Mouse (Mus musculus): Measurements from ENCODE around the gene Fam122c. TPM values are rescaled to one million over a fixed set of nuclear protein-coding genes. Genes with fewer than 3 reads are reported as not detected.

Gene Fam122c
- polyA plus RNA-seq, 1 experiment = not detected

DNA sequence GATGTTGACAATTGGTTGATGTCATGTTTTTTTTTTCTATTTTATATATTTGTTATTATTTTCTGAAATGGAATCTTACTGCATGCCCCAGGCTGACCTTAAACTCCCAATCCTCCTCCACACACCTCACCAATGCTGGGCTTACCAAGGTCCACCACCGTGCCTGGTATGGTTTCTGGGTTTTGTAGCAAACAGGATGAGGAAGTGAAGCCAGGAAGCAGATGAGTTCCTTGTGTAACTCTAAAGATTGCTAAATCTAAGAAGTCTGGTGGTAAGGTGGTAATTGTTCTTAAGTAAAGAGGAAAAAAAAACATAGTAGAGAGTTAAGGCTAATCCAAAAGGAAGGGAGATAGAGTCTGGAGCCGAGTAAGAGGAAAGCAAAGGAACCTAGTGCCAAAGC lies 47.3 kb downstream of the Fam122c start:
- Histone ChIP-seq H3K79me2 (ENCODE audit: control insufficient read depth, insufficient read depth) (no peaks in the 10 kb centered on the region), H3K4me2 (ENCODE audit: low read depth) (no peak overlapping the region), H3K36me3 (ENCODE audit: control insufficient read depth, insufficient read depth) (no peaks in the 10 kb centered on the region), H3ac (ENCODE audit: control insufficient read depth, insufficient read length) (no peak overlapping the region), H3K27me3 (ENCODE audit: control insufficient read depth, insufficient read depth, insufficient read length) (peaks cover 7% of the 10 kb centered on the region), H3K4me3 (no peak overlapping the region)
- TF ChIP-seq POLR2AphosphoS2 (IDR thresholded peaks at IDR 0.05; ENCODE audit: insufficient read length, low read depth) (no peak), MYOG (IDR thresholded peaks at IDR 0.05; ENCODE audit: control insufficient read depth in 1 of 3, insufficient read depth in 1 of 3, insufficient read length in 2 of 3, low read depth in 2 of 3) (no peak), MYOD1 (IDR thresholded peaks at IDR 0.05; ENCODE audit: control insufficient read depth in 1 of 3, insufficient read length in 2 of 3, low read depth in 2 of 3) (no peak), E2F4 (IDR thresholded peaks at IDR 0.05; ENCODE audit: insufficient read depth) (no peak), MAX (IDR thresholded peaks at IDR 0.05; ENCODE audit: low read depth) (no peak), TCF12 (IDR thresholded peaks at IDR 0.05; ENCODE audit: insufficient read depth, poor library complexity, severe bottlenecking) (no peak), REST (IDR thresholded peaks at IDR 0.05; ENCODE audit: insufficient read depth, insufficient read length) (no peak)

DNA sequence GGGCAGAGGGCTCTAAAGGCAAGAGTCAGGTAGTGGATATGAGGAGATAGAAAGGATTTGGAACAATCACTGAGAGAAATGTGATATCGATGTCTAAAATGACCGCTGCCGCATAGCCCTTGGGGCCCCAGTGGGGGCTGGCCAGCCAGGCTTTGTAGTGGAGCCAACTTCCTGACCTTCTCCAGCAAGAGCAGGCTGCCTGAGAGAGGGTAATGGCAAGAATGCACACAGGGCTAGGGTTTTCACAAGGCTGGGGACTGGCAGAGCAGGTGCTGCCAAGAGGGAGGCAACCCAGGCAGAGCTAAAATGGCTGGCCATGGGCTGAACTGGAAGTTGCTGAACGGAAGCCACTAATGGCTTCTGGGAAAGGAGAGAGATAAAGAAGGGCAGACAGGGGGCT lies 47.9 kb downstream of the Fam122c start:
- TF ChIP-seq USF1 (IDR thresholded peaks at IDR 0.05; ENCODE audit: low read depth) (no peak), MYOD1 (IDR thresholded peaks at IDR 0.05; ENCODE audit: control insufficient read depth in 1 of 3, insufficient read length in 2 of 3, low read depth in 2 of 3) (no peak), CEBPB (IDR thresholded peaks at IDR 0.05; ENCODE audit: insufficient read depth, poor library complexity, severe bottlenecking) (no peak), E2F4 (IDR thresholded peaks at IDR 0.05; ENCODE audit: insufficient read depth) (no peak), POLR2AphosphoS2 (IDR thresholded peaks at IDR 0.05; ENCODE audit: insufficient read length, low read depth) (no peak), MAX (IDR thresholded peaks at IDR 0.05; ENCODE audit: low read depth) (no peak), MYOG (IDR thresholded peaks at IDR 0.05; ENCODE audit: control insufficient read depth in 1 of 3, insufficient read depth in 1 of 3, insufficient read length in 2 of 3, low read depth in 2 of 3) (no peak), POLR2A (IDR thresholded peaks at IDR 0.05; ENCODE audit: insufficient read length, low read depth) (no peak), SRF (IDR thresholded peaks at IDR 0.05; ENCODE audit: control insufficient read depth, insufficient read length, low read depth) (no peak), REST (IDR thresholded peaks at IDR 0.05; ENCODE audit: insufficient read depth, insufficient read length) (no peak), TCF12 (IDR thresholded peaks at IDR 0.05; ENCODE audit: insufficient read depth, poor library complexity, severe bottlenecking) (no peak), TCF3 (IDR thresholded peaks at IDR 0.05; ENCODE audit: insufficient read length, low read depth) (no peak)
- peaks cover 7% of the 10 kb centered on the region for H3K27me3 ChIP-seq (ENCODE audit: control insufficient read depth, insufficient read depth, insufficient read length)

DNA sequence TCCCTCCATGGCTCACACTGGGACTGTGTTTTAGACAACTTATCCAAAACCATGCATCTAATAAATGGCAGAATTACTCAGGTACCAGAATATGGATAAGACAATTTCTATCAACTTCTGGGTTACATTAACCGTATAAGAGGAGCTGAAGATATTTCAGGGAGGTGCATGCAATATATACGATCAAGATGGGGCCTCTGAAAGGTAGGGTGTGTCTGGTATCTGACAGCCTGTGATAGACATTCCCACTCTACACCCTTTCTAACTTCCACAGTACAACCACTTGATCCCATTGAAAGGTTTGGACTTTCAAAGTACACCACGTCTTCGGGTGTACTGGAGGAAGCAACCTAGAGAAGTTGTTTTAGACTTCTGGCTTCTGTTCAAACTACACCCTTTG lies 57.2 kb downstream of the Fam122c start:
- Histone ChIP-seq H3K79me2 (ENCODE audit: control insufficient read depth, insufficient read depth) (no peaks in the 10 kb centered on the region), H3K4me3 (no peak overlapping the region), H3K4me2 (ENCODE audit: low read depth) (no peak overlapping the region), H3ac (ENCODE audit: control insufficient read depth, insufficient read length) (no peak overlapping the region), H3K36me3 (ENCODE audit: control insufficient read depth, insufficient read depth) (no peaks in the 10 kb centered on the region), H3K27me3 (ENCODE audit: control insufficient read depth, insufficient read depth, insufficient read length) (no peaks in the 10 kb centered on the region)
- TF ChIP-seq MAX (IDR thresholded peaks at IDR 0.05; ENCODE audit: low read depth) = no peak
- TF ChIP-seq REST (IDR thresholded peaks at IDR 0.05; ENCODE audit: insufficient read depth, insufficient read length) = no peak
- no peak for TF ChIP-seq E2F4 (IDR thresholded peaks at IDR 0.05; ENCODE audit: insufficient read depth)
- no peak for TF ChIP-seq MYOD1 (IDR thresholded peaks at IDR 0.05; ENCODE audit: control insufficient read depth in 1 of 3, insufficient read length in 2 of 3, low read depth in 2 of 3)

More for the DNA sequence above, 47.9 kb downstream of the Fam122c start:
- Histone ChIP-seq H3K4me2 (ENCODE audit: low read depth) (no peak overlapping the region), H3K36me3 (ENCODE audit: control insufficient read depth, insufficient read depth) (no peaks in the 10 kb centered on the region), H3ac (ENCODE audit: control insufficient read depth, insufficient read length) (no peak overlapping the region), H3K4me3 (no peak overlapping the region), H3K79me2 (ENCODE audit: control insufficient read depth, insufficient read depth) (no peaks in the 10 kb centered on the region)

DNA sequence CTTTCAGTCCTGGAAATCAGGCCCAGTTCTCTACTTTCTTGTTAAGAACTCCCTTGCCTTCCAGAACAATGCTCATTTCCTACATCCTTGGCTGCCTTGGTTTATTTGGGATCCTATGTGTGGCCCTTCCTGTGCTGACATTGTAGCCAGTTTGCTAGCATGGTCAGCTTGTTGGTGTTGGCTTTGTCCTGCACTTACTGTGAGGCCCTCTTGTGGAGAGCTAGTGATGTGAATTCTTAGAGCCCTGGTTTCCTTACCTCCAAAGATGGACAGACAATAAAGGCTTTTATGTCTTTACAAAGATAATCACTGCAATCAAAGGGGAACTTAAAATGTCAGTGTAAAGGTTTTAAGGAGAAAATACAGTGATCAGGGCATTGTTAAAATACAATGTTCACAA lies 64.1 kb downstream of the Fam122c start:
- Histone ChIP-seq H3K36me3 (ENCODE audit: control insufficient read depth, insufficient read depth) (no peaks in the 10 kb centered on the region), H3K27me3 (ENCODE audit: control insufficient read depth, insufficient read depth, insufficient read length) (no peaks in the 10 kb centered on the region), H3K4me2 (ENCODE audit: low read depth) (no peak overlapping the region), H3K4me3 (no peak overlapping the region), H3ac (ENCODE audit: control insufficient read depth, insufficient read length) (no peak overlapping the region), H3K79me2 (ENCODE audit: control insufficient read depth, insufficient read depth) (no peaks in the 10 kb centered on the region)
- TF ChIP-seq REST (IDR thresholded peaks at IDR 0.05; ENCODE audit: insufficient read depth, insufficient read length) (no peak), SRF (IDR thresholded peaks at IDR 0.05; ENCODE audit: control insufficient read depth, insufficient read length, low read depth) (no peak), CEBPB (IDR thresholded peaks at IDR 0.05; ENCODE audit: insufficient read depth, poor library complexity, severe bottlenecking) (no peak), MYOD1 (IDR thresholded peaks at IDR 0.05; ENCODE audit: control insufficient read depth in 1 of 3, insufficient read length in 2 of 3, low read depth in 2 of 3) (no peak), E2F4 (IDR thresholded peaks at IDR 0.05; ENCODE audit: insufficient read depth) (no peak), POLR2AphosphoS2 (IDR thresholded peaks at IDR 0.05; ENCODE audit: insufficient read length, low read depth) (no peak)

DNA sequence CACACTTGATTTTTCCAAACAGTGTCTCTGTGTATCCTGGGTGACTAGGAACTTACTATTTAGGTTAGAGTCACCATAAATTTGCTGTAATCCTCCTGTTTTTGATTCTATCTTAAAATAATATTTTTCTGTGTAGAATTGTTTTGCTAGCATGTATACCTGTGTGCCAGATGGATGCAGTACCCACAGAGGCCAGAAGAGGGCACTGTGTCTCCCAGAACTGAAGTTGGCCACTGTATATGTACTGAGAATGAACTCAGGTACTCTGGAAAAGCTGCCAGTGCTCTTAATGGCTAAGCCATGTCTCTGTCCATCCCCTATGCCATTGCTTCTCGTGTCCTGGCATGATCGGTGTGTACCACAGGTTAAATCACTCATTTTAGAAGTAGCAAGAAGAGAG lies 68.3 kb downstream of the Fam122c start:
- TF ChIP-seq MYOG (IDR thresholded peaks at IDR 0.05; ENCODE audit: control insufficient read depth in 1 of 3, insufficient read depth in 1 of 3, insufficient read length in 2 of 3, low read depth in 2 of 3) (no peak), E2F4 (IDR thresholded peaks at IDR 0.05; ENCODE audit: insufficient read depth) (no peak), POLR2A (IDR thresholded peaks at IDR 0.05; ENCODE audit: insufficient read length, low read depth) (no peak)
- no peak overlapping the region for H3ac ChIP-seq (ENCODE audit: control insufficient read depth, insufficient read length)
- H3K36me3 ChIP-seq (ENCODE audit: control insufficient read depth, insufficient read depth) = no peaks in the 10 kb centered on the region
- no peaks in the 10 kb centered on the region for H3K27me3 ChIP-seq (ENCODE audit: control insufficient read depth, insufficient read depth, insufficient read length)
- no peak overlapping the region for H3K4me3 ChIP-seq
- H3K4me2 ChIP-seq (ENCODE audit: low read depth) = no peak overlapping the region
- no peaks in the 10 kb centered on the region for H3K79me2 ChIP-seq (ENCODE audit: control insufficient read depth, insufficient read depth)

Data from myocyte (in vitro differentiated cells).